Mouse (Mus musculus) megakaryocyte, adult 5-6 weeks (primary cell): ENCODE measurements around the gene Slc25a26. TPM values are rescaled to one million over a fixed set of nuclear protein-coding genes. Genes with fewer than 3 reads are reported as not detected.
"Not testable (repeated sequence)": the region's sequence is repeated elsewhere in the genome, so short reads cannot be mapped to it uniquely, and the experiment has no call there.

ENCODE experiments used
- ATAC-seq: 2 replicates; pipeline ENCODE4 v1.8.0; 2016; ENCODE audit warnings: mild to moderate bottlenecking, inconsistent platforms; ENCODE audit not compliant: poor library complexity, severe bottlenecking
- total RNA-seq, 2 experiments: library from RNA; stranded (forward) in 1 of 2; stranded (reverse) in 1 of 2; fragments of 153-499, 151-499 nt in 1 of 2; fragments of 221-1000, 200-1000 nt in 1 of 2; gene quantifications; 2 replicates each; pipeline versions ENCODE4 v1.2.3 to v1.2.4; 2015 to 2017

The Slc25a26 gene
- total RNA-seq, 2 experiments from 2014 or later: 0.70 to 1.3 TPM

GRCm38 (mm10) chr6:94550298-94550697 is 50.2 kb downstream of the Slc25a26 start:
- no peak for ATAC-seq

DNA sequence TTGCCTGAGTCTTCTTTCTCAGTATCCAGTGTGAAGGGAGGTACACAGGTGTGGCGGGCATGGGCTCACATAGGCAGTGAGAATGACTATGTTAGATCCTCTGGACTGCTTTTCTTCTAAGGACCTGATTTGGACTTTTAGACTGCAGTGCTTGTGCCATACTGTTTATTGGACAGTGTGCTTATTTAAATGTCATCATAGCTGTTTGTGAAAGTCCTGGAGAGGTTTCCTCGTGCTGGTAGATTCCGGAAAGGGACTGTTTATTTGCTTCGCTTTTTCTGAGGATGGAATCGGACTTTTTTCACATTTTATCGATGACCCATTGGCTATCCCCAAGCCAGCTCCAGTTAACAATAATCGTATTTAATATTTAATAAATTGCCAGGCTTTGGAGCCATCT is 50.7 kb downstream of the Slc25a26 start:
- no peak for ATAC-seq

DNA sequence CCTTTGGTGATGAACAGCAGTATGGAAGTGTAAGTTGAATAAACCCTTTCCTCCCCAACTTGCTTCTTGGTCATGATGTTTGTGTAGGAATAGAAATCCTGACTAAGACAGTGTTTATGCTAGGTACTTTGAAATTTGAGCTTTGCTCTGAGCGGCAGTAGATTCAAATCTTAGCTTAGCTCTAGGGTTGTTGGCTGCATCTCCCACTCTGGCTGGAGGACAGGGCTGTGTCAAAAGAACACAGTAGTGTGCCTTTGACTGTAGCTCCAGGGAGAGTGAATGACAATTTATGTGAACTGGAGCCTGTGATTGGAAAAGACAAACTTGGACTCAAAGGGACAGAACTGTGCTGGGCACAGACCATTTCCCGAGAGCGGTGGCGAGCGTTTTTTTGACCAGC is 53.0 kb downstream of the Slc25a26 start:
- no peak for ATAC-seq

GRCm38 (mm10) chr6:94558603-94559002 is 58.5 kb downstream of the Slc25a26 start:
- not testable (repeated sequence) for ATAC-seq

- no peak for ATAC-seq
Measured at GRCm38 (mm10) chr6:94560896-94561295, 60.8 kb downstream of the Slc25a26 start.

GRCm38 (mm10) chr6:94561346-94561745 is 61.2 kb downstream of the Slc25a26 start:
- ATAC-seq: no peak

GRCm38 (mm10) chr6:94563203-94563940 is 63.2 kb downstream of the Slc25a26 start:
- no peak for ATAC-seq

- no peak for ATAC-seq
Measured at GRCm38 (mm10) chr6:94565766-94566165, 65.6 kb downstream of the Slc25a26 start.

- no peak for ATAC-seq
Measured at GRCm38 (mm10) chr6:94568040-94568439, 67.9 kb downstream of the Slc25a26 start.

GRCm38 (mm10) chr6:94575526-94576166 is 75.5 kb downstream of the Slc25a26 start:
- ATAC-seq: no peak

GRCm38 (mm10) chr6:94577991-94578390 is 77.9 kb downstream of the Slc25a26 start:
- ATAC-seq: no peak

DNA sequence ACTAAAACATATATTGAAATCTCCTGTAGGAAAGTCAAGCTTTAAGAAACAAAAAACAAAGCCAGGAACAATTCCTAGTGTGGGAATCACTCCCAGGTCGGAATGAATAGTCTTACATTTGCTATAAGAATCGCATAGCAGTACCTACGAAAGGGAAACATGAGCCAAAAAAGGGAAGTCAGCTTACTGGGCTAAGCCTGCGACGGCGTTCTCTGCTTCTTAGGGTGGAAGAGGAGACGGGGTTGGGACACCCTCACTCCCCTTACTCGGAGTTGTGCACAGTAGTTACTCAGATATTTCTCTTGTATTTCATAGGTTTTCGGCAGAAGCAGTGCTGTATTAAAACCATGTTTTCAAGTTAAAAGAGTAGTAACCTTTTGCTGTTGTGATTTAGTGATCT is 81.9 kb downstream of the Slc25a26 start:
- no peak for ATAC-seq

DNA sequence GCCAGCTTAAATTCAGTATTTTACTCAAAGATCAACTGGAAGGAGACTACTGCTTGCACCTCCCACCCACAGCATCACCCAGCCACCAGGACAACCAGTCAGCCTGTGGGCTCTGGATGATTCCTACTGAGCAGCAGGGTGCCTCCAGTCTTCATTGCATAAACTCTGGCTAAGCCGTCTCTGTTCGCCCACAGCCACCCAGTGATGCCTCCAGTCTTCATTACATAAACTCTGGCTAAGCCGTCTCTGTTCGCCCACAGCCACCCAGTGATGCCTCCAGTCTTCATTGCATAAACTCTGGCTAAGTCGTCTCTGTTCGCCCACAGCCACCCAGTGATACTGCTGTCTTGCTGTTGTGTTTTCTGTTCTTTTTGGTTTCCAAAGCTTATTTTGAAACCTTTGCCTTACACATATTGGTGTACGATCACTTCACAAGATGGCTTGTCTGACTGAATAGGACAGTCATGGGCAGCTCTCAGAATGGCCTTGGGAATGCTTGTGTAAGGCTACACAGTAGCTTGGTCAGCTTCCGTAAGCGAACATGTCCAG is 84.1 kb downstream of the Slc25a26 start:
- ATAC-seq: no peak

DNA sequence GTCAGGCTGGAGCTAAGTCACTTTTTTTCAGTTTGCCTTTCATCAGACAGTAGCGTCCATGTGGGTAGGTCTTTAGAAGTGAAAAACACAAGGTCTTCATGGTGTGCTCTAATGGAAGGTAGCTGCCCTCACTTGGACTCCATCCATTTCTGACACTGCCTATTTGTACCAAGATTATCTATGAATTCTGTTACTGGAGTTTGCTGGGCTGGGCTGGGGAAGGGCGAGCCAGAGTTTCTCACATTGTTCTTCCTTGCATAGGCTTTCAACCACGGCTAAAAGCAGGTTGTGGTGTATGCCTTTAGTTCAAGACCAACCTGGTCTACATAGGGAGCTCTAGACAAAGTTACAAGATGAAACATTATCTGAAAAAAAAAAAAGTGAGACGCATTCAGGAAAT is 84.8 kb downstream of the Slc25a26 start:
- ATAC-seq: no peak

DNA sequence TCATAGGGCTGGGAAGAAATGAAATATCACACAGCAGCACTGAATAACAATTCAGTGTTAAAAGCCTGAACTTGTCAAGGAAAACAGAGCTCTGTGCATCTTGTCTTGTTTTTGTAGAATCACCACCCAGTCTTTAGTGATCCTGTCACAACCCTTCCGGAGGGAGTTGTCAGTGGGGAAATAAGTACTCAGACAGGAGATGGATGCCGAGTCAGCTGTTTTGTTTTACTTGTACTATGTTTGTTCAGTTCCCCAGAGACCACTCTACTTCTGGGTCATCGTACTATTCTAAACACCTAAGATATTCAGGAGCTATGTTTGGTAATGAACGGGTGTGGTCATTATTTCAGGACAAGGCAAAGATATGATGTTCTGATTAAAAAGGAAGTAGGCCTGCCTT is 88.2 kb downstream of the Slc25a26 start:
- ATAC-seq: no peak

DNA sequence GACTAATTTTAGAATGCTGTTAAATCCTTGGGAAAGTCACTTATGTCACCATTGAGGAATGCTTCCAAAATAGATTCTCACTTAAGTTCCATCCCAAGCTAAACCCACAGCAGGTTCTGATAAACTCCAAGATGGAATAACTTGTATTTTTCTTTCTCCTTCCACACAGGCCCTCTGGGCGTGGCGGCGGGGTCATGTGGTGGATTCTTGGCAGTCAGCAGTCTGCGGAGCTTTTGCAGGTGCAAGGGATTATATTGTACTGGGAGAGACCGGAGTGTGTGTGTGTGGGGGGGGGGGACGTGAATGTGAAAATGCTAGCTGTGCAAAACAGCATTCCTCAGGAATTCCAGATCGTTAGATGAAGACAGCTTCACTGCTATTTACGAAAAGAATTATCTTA is 92.1 kb downstream of the Slc25a26 start:
- no peak for ATAC-seq

DNA sequence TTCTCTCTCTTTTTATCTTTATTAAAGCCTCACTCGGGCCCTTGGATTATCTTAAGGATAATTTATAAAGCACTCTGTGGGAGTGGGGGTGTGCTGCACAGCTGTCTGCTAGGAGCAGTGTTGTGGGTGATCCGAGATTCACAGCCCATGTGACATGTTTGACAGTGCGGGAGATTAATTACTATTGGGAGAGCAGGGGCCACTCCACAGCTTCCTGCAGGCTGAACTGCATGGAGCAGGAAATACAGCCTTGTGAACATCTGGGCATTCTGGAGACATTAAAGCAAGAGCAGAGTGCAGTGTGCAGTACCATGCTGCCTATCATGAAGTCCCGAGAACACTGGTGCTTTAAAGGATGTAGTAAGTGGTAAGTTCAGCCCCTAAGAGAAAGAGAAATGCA is 92.6 kb downstream of the Slc25a26 start:
- no peak for ATAC-seq

DNA sequence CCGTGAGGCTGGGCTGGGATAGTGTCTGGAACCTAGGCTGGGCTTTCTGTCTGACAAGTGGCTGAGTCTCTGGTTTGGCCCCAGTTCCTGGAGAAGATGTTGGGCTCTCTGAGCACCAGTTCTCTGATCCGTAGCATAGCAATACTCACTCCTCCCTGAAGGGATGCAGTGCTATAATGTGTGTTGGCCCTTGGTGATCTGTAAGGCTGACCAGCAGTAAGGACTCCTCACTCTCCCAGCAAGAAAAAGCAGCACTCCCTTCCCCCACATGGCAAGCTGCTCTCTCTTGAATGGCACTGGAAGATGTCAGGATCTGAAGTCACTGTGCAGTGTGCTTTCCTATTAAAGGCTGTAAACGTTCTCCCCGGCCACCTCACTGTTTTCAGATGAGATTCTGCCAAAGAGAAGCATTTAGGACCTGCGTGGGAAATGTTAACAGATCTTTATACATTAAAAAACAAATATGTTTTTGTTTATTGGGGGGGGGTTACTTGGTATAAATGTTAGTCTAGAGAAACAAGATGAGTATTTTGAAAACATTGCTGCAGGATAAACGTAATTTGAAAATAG is 94.0 kb downstream of the Slc25a26 start:
- ATAC-seq: no peak

- ATAC-seq: no peak
Measured at GRCm38 (mm10) chr6:94594711-94595110, 94.6 kb downstream of the Slc25a26 start.

- ATAC-seq: no peak
Measured at GRCm38 (mm10) chr6:94595206-94595605, 95.1 kb downstream of the Slc25a26 start.

DNA sequence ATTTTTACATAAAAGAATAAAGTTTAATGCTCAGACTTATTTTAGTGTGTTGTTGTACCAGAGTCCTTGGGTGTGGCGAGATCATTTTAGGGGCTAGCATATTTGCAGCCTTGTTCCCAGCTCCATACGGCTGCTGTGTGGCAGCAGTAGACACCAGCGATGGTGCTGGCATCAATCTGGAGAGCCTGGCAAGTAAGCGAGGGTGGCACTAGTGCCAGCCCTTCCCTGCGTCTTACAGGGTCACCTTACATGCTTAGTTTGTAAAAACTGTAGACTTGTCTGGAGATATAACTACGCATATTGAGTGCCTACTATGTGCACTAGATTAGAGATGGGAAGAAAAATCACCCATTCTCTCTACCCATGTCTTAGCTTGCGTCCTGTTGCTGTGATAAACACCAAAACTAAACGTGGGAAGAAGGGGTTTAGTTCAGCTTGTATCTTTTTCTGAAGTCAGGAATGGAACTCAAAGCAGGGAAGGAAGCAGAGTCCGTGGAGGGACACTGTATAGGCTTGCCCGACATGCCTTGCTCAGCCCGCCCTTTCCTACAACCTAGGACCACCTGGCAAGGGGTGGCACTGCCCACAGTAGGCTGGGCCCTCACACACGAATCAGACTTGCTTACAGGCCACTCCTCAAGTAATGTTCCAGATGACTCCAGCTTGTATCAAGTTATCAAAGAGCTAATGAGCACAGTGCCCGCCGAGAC is 96.1 kb downstream of the Slc25a26 start:
- ATAC-seq: no peak
